Mouse (Mus musculus) gastrocnemius, postnatal 4 days (tissue): ENCODE measurements at regions not wholly inside any gene's neighbourhood (a gene's known extent, or its start where the extent isn't known, plus 50 kb on each side); places are given as distances from the start of the nearest gene placed in this dataset.

Experiments used
- DNase-seq, 2 experiments: peaks; one replicate each; pipeline ENCODE4 v3.0.0; 2021 to 2022; ENCODE audit warnings: low spot score in 2 of 2, mixed read lengths in 2 of 2

DNA sequence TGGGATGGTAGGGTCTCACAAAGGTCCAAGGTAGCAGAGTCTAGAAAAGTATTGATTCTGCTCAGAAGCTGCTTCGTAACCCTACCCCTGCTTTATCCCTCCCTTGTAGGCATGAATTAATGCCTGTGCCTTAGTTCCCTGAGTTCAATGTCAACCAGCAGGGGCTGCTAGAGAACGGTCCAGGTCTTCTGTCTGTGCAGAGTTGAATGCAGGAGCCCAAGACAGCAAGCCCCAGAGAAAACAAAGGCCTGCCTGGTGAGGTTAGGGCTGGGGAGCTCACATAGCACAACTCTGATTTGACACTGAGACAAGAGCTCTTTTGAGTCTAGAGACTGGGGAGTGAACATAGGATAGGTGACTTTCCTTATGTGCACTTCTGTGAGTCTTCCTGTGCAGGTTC lies 56.6 kb downstream of the Olig3 start:
- no peak for DNase-seq

DNA sequence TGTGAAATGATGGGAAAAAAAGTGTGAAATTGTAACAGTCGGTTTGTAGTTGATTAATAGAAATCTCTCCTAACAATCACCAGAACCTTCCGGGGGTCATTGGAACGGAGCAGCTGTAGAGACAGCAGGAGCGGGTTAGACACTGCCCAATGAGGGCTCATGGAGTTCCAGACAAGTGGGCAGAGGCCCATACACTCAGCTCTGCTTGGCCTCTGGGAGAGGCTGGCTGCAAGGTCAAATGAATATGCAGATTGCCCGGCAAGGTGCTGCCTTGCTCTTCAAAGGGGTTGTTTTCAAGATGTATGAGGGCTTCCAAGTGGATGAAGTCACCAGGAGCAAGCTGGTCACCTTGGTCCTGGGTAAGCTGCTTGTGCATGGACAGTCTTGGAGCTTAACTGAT lies 57.6 kb downstream of the Olig3 start:
- DNase-seq = no peak

DNA sequence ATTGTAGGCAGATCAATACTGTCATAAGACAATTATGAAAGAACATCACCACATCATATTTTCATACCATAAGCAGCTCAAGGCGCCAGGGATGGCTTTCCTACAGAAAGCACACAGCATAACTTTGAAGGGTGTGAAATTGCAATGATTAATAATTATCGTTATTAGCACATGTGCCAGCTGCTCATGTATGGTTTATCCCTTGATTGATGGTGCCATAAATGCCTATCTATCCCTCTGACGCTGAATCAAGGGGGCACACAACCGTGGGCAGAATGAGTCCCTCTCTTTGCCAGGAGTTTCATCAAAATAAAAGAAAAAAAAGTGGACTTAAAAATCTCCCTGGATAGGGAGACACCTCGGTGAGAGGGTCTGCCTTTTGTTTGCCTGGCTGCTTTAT lies 58.5 kb downstream of the Olig3 start:
- DNase-seq = no peak

DNA sequence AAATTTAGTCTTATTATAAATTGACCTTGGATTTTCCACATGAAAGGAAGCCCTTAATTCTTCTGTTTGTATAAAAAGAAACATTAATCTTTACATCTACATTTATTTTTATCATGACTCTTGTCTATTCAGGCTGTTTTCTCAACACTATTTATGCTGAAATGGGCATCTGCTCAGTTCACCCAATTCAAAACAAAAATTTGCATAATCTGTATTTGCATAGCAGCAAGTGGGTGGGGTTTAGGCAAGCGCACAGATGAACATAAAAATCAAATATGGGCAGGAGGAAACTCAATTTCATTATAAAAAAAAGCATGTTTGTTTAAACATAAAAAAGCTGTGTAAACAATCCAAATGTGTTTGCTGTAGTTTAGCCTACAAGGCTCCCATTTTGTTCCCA lies 67.7 kb downstream of the Olig3 start:
- DNase-seq = no peak

DNA sequence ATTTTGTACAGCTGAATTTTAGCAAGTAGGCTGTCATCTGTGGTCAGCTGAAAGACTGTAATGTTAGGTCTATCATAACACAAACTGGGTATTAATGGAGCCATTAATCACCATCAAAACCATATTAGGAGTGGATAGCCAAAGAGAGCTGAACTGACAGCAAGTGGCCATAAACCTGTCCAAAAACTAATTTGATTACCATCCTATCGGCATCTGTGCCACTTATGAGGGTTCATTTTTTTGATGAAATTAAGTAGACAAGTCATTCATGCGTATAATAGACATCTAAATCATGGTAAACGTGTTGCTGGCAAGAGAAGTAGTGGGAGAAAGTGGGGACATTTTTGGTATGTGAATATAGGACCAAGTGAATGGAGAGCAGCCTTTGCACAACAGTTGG lies 68.6 kb downstream of the Olig3 start:
- DNase-seq = no peak

DNA sequence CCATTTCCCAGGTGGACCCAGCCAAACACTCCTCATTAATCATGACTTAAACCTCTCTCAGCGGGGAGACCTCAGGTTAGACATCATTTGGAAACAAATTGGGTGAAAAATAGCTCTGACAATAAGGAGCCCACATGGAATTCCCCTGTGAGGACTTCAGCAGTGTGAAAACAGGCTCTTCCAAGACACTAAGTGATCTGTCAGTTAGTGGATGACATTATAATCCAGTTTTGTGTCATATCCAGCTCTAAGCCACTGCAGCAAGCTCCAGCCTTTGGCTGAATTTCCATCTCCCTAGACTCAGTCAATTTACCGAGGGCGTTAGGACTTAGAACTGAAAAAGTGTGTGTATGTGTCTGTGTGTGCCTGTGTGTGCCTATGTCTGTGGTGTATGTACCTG lies 70.5 kb downstream of the Olig3 start:
- no peak for DNase-seq

DNA sequence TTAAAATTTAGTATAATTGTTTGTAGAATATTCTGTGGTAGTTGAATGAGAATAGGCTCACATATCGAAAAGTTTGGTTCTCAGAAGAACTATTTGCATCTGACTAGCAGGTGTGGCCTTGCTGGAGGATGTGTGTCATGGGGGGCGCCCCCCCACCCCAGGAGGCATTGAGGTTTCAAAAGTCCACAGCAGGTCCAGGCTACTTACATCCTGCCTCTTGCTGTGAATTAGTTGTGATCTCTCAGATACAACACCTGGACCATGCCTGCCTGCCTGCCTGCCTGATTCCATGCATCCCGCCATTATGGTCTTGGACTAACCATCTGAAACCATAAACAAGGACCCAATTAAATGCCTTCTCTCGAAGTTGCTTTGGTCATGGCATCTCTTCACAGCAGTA lies 76.2 kb downstream of the Olig3 start:
- no peak for DNase-seq

DNA sequence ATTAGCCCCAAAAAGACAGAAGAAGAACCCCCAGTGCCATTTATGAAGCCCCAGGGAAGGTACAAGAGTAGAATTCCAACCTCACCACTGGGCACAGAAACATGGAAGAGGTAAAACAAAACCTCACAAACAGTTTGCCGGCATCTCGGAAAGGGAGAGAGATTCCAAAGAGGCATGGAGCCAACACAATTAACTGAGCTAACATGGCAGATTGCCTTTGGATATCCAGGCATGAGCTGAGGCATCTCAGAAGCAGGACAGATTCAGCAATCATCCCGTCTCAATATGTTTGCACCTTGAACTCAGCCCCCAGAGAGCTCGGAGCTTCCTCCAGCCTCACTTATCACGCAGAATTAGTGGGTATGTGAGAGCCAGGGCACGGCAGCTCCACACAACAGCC lies 78.3 kb downstream of the Olig3 start:
- no peak for DNase-seq

DNA sequence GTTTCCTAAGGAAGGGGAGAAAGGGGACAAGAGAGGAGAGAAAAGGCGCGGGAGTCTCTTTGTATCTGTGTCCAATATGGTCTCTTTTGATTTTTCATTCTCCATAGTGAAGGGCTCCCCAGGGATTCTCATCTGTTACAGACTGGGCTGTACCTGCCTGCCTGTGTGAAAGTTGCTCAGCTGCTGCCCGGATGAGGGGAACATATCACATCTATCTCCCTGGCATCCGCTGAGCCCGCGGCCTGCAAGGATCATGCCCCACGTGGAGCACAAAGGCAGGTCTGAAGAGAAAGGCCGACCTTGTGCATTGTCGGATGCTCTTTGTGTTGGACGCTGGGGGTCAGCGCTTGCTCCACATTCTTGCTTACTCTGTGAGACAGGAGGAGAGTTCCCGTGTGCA lies 85.5 kb downstream of the Olig3 start:
- DNase-seq = no peak

DNA sequence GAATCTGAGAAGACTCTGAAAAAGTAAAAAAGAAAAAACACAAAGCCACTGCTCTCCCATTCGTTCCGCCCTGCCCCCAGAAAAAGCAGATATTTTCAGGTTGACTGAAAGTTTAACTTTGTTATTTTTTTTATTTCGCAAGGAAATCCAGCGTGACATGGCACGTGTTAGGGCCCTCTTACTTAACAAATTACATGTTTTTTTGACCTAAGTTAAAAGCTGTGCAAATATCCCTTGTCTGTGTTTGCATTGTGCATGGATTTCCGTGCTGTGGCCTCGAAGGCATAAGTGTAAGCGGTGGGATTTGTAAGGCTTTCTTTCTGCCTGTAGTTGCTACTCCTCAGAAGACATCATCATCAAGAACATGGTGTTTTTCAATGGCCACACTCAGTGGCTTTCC lies 87.2 kb downstream of the Olig3 start:
- no peak for DNase-seq

DNA sequence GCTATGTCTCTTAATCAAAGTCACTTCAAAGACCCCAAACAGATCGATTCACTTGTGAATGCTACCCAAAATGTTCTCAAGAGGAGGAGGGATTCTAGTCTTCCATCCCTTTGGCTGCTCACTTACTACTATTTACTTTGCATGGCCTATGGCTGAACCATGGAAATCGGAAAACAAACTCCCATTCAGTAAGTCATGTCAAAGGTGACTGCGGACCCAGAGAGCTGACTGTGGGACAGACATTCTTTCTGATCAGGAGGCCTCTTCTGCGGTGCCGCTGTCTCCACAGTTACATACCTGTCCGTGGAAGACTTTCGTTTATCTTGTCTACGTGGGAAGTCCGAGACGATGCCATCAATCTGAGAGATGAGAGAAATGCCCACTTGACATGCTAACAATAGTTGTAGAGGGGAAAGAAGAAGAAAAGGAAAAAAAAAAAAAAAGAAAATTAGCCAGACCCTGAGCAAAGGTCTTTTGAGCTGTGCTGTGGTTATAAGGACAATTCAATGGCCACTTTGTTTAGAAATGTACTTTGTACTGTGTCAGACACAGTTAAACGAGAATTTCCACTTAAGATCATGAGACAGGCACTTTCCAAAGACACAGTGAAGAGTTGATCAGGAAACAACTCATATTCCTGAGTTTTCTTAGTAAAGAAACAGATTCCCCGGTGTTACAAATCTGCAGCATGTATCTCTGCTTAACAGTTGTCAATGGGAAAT lies 92.7 kb downstream of the Olig3 start:
- DNase-seq = no peak

DNA sequence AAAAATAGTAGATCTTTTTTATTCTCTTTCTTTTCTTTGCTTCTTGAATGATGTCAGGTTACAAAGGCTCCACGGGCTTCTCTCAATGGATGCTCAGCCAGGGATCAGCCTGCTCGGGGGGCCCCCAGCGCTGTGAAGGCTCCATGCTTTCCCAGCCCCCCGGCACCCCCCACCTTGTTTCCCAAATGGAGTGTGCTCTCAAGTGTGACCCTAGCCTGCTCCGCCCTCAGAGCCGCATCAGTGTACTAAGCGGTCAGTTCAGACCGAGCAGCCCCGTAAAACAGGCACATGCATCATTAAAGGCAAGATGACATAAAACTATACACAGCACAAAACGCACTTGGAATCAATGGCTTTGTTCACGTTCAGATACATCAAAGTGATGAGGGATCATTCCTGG lies 102.7 kb downstream of the Olig3 start:
- no peak for DNase-seq

DNA sequence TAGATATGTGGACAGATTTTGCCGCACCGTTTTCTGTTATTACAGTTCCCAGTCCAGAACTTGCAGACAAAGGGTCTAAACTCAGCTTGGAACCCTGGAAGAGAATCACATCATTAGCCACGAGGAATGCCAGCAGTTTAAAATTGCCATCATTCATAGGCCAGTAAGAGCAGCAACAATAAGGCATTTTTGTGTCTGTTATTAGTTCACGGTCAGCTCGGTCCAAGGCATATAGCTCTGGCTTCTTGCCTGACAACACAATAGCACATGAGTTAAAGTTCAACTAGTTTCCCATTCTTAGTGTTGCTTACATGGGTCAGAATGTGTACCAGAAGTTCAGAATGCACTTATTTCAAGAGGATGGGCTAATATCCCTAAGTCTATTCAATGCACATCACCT lies 103.4 kb downstream of the Olig3 start:
- no peak for DNase-seq

DNA sequence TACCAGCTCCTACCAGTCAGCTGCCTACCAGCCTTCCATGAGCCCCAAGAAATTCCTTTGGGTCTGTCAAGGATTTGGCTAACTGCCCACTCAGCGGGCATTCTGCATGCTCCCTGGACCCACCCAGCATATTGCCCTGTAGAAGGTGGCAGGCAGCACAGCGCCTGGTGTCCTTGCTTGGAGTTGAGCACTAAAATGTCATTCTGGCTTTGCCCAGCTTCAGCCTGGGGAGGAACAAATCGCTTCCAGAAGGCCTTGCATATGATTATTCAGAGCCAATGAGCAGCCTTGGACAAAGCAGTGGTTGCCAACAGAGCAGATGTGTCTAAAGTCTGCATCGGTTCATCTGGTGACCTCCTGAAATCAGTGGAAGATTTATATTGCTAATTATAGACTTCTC lies 103.8 kb downstream of the Olig3 start:
- DNase-seq = no peak

DNA sequence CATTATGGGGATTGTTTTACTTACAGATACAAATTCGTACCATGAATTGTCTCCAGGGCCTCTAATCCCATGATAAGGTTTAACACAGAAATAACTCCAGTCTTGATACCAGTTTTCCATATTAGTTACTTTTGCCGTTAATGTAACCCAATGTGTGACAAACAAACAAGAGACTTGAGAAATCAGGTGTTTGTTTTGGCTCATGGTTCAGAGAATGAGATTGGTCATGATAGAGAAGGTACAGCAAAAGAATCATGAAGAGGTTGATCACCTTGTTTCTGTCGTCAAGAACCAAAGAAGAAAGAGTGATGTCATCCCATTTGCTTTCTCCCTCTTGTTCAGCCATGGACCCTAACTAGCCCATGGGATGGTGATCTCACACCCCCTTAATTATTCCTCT lies 107.5 kb downstream of the Olig3 start:
- no peak for DNase-seq

DNA sequence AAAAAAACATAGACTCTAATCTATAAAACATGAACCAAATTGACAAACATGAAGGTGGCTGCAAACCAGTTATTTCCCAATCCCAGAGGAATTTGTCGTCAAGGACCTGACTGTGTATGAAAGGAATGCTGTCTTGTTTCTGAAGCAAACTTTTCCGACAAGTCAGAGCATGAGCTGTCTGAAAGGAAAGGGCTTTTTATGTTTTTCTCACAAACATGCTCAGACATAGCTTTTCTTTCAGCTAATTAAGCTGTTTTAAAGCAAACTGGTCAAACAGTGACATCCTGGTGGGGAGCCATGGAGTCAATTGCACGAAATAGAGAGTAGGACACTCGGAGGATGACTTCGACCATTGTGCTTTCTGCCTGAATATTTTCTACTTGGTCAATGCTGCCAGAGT lies 108.2 kb downstream of the Olig3 start:
- DNase-seq = no peak

DNA sequence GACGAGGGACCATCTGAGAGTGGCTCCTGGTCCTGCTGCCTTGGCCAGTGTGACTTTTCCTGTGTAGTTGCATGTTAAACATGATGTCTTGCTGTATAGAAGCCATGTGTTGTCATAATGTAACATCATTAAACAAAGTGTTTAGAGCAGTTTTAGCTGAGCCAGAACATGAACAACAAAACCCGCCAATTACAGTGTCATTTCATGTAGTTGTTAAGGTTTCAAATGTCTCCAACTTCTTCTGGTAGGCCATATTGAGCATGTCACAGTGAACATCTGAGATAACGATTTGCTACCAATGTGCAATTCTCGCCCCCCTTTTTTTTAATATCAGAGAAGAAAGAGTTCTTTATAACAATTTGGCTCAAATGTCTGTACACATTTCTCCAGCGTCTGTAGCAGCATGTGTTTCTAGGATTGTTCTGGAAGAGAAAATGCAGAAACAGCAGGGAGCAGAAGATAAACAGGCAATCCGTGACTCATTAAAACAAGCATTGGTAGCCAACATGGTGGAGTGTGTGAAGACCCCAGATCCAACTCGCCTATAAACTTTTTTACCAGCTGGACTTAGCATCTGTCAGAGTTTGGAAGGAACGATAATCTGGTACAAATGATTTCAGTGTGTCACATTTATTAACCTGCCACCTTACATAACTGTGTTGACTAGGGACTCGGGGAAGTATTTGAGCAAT lies 115.2 kb downstream of the Olig3 start:
- DNase-seq = no peak

DNA sequence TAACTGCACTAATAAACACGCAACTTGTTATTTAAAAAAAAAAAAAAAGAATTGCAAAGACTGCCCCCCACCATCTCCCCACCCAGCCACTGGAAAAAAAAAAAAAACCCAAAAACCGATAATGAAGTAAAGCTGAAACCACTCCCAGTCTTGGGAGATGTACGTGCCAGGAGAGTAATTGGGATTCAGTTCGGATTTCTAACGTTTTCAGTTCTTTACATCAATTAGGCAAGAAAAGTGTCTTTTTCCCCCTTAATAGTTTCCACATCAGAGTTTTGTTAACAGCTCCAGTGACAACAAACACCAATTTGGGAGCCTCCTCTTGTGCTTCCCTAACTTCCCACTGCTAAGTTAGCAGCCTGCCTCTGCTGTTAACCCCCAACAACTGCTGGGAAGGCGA lies 115.7 kb downstream of the Olig3 start:
- no peak for DNase-seq

DNA sequence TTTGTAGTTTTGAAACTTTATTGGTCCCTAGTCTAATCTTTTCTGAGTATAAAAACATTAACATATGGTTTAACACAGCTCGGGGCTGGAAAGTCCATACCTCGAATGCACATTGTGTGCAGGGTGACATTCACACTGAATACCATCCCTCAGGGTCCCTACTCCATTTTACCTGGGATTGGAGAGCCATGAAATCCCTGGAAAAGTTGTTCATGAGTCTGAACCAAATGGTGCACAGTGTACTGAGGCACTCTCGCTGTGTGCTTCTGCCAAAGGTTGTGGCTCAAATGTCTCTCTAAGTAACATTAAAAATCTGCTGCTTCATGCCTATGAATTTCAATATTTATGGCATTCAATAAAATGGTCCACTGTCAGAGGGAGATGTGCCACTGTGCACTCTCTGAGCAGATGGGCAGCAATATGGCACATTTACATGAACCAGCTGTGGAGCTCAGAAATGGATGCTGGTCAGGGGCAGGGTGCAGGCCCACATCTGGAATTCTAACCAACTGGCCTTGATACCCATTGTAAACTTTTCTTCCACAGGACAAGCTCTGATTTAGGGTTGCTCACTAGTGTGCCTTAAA lies 116.7 kb downstream of the Olig3 start:
- no peak for DNase-seq

DNA sequence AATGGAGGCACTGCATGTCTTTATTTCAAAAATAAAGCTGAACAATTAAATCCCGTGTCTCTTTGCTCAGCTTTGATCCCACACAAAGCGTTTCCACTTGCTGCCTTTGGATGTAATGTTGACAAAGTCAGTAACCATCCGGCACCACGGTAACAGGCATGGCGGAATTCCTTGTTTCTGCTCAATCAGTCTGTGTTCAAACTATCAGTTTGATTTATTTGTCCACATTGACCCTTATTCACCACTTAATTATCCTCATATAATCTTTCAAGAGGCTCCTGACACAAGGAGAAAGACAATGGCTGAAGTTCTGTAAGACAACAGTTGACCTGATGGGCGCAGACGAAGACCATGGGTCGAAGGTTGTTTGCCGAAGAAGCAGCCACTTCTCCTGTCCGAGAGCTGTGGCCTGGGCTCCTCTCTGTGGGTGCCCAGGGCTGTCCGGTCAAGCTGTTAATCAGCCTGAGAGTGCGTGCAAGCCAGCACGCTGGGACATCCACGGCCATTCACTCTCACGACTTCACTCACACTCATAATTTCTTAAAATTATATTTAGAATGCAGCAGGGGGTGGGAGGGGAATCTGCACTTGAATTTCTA lies 106.1 kb upstream of the Ifngr1 start:
- DNase-seq = no peak

DNA sequence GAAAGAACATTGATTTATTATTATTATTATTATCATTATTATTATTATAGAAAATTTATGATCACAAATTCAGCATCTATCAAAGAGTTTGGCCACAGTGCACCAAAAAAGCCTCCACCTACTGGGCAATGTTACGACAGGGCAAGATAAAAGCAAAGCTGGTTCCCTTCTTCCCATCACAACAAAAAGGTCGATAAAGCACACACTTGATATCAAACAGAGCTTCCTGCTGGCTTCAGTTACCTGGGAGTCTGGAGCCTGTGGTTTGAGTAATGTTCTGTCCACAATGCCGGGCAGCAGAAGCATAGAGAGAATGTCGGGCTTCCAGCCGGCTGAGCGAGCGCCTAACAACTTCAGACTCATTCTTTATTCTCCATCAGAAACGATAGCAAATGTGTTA lies 101.2 kb upstream of the Ifngr1 start:
- DNase-seq = no peak
